Mouse (Mus musculus) left cerebral cortex, postnatal 4 days (tissue): ENCODE results near the gene Mef2b. TPM values are rescaled to one million over a fixed set of nuclear protein-coding genes. Genes with fewer than 3 reads are reported as not detected.

Experiments
- DNase-seq: peaks from one replicate; pipeline ENCODE4 v3.0.0-alpha.2; 2022
- intact Hi-C: fragments of 180-260 bp; cut with DNase I; formaldehyde crosslinking; loops from one replicate; pipeline ENCODE4 v1.15.1; 2025
- total RNA-seq, 2 experiments: library from RNA; stranded (reverse); gene quantifications; 2 replicates each; pipeline ENCODE4 v1.2.3; 2021

The Mef2b gene
- total RNA-seq, 2 experiments from 2014 or later = 0.72 to 0.94 TPM

GRCm38 (mm10) chr8:70173320-70173719, 33.8 kb downstream of the Mef2b start:
- intact Hi-C loops = no loop called here

GRCm38 (mm10) chr8:70174079-70174478, 34.6 kb downstream of the Mef2b start:
- no peak for DNase-seq
- intact Hi-C loops = no loop called here

More at GRCm38 (mm10) chr8:70173320-70173719, 33.8 kb downstream of the Mef2b start:
- DNase-seq = no peak

- intact Hi-C loops = no loop called here
- no peak for DNase-seq
Observed at GRCm38 (mm10) chr8:70178231-70178630, 38.7 kb downstream of the Mef2b start.

- intact Hi-C loops = no loop called here
- DNase-seq = no peak
Observed at GRCm38 (mm10) chr8:70179082-70179481, 39.6 kb downstream of the Mef2b start.

GRCm38 (mm10) chr8:70181212-70181902, 41.8 kb downstream of the Mef2b start:
- DNase-seq = no peak
- intact Hi-C loops = no loop called here

GRCm38 (mm10) chr8:70181903-70182252, 42.4 kb downstream of the Mef2b start:
- intact Hi-C loops = no loop called here
- no peak for DNase-seq

- intact Hi-C loops = no loop called here
- DNase-seq = no peak
Observed at GRCm38 (mm10) chr8:70183194-70183593, 43.7 kb downstream of the Mef2b start.

- intact Hi-C loops = no loop called here
- no peak for DNase-seq
Observed at GRCm38 (mm10) chr8:70188707-70189106, 49.2 kb downstream of the Mef2b start.

GRCm38 (mm10) chr8:70193238-70193637, 53.7 kb downstream of the Mef2b start:
- intact Hi-C loops = no loop called here
- DNase-seq = no peak

GRCm38 (mm10) chr8:70194191-70194590, 54.7 kb downstream of the Mef2b start:
- intact Hi-C loops = no loop called here
- DNase-seq = no peak

- intact Hi-C loops = no loop called here
- DNase-seq = no peak
Observed at GRCm38 (mm10) chr8:70195762-70196161, 56.3 kb downstream of the Mef2b start.

GRCm38 (mm10) chr8:70197603-70198002, 58.1 kb downstream of the Mef2b start:
- intact Hi-C loops = no loop called here
- peak; percentile 37 for DNase-seq

GRCm38 (mm10) chr8:70200098-70200681, 60.7 kb downstream of the Mef2b start:
- intact Hi-C loops = no loop called here
- no peak for DNase-seq

- intact Hi-C loops = no loop called here
- DNase-seq = no peak
Observed at GRCm38 (mm10) chr8:70201417-70201816, 61.9 kb downstream of the Mef2b start.

GRCm38 (mm10) chr8:70203072-70203471, 63.6 kb downstream of the Mef2b start:
- intact Hi-C loops = no loop called here
- no peak for DNase-seq

GRCm38 (mm10) chr8:70204757-70205156, 65.2 kb downstream of the Mef2b start:
- intact Hi-C loops = no loop called here
- no peak for DNase-seq

- intact Hi-C loops = no loop called here
- no peak for DNase-seq
Observed at GRCm38 (mm10) chr8:70208130-70208529, 68.6 kb downstream of the Mef2b start.

- intact Hi-C loops = no loop called here
- no peak for DNase-seq
Observed at GRCm38 (mm10) chr8:70210538-70210937, 71.0 kb downstream of the Mef2b start.

- intact Hi-C loops = no loop called here
- DNase-seq = no peak
Observed at GRCm38 (mm10) chr8:70211275-70211674, 71.8 kb downstream of the Mef2b start.

- intact Hi-C loops = no loop called here
- no peak for DNase-seq
Observed at GRCm38 (mm10) chr8:70211726-70212111, 72.2 kb downstream of the Mef2b start.

GRCm38 (mm10) chr8:70212112-70213055, 72.9 kb downstream of the Mef2b start, which contains the start of gene Slc25a42:
Gene Slc25a42, minus strand, starts transcription at chr8:70212305.
- intact Hi-C loops = no loop called here
- peak; percentile 99 for DNase-seq
